Mouse (Mus musculus) forebrain, embryonic 16.5 days (tissue): ENCODE measurements around the gene Gm10024. TPM values are rescaled to one million over a fixed set of nuclear protein-coding genes. Genes with fewer than 3 reads are reported as not detected.
"Not testable (repeated sequence)": the region's sequence is repeated elsewhere in the genome, so short reads cannot be mapped to it uniquely, and the experiment has no call there.

Source experiments
- ATAC-seq: fragments of 200-750 bp; cut with Nextera tagmentation; 2 replicates; pipeline ENCODE4 v1.8.0; 2017; ENCODE audit warnings: mild to moderate bottlenecking, moderate library complexity
- H3K27ac ChIP-seq: fragments of 300-500 bp; sonication (generic); 2 replicates; pipeline ENCODE4 v1.5.1; 2014; ENCODE audit warnings: low read length, control low read depth
- H3K27me3 ChIP-seq: fragments of 300-500 bp; sonication (generic); replicated peaks from 2 replicates; pipeline ENCODE4 v1.6.1; 2014; ENCODE audit warnings: low read length; ENCODE audit not compliant: control insufficient read depth, insufficient read depth
- H3K36me3 ChIP-seq: fragments of 300-500 bp; sonication (generic); 2 replicates; pipeline ENCODE4 v1.6.1; 2014; ENCODE audit not compliant: control insufficient read depth, insufficient read depth
- H3K4me1 ChIP-seq: fragments of 300-500 bp; sonication (generic); replicated peaks from 2 replicates; pipeline ENCODE4 v1.6.1; 2014; ENCODE audit warnings: low read length; ENCODE audit not compliant: control insufficient read depth, insufficient read depth
- H3K4me2 ChIP-seq: fragments of 300-500 bp; sonication (generic); 2 replicates; pipeline ENCODE4 v1.6.1; 2014; ENCODE audit warnings: mild to moderate bottlenecking, low read length, control low read depth
- H3K4me3 ChIP-seq: fragments of 300-500 bp; sonication (generic); replicated peaks from 2 replicates; pipeline ENCODE4 v1.5.1; 2014; ENCODE audit warnings: mild to moderate bottlenecking, low read length, control low read depth
- H3K9ac ChIP-seq: fragments of 300-500 bp; sonication (generic); replicated peaks from 2 replicates; pipeline ENCODE4 v1.6.1; 2014; ENCODE audit warnings: low read depth, low read length, control low read depth
- H3K9me3 ChIP-seq: fragments of 300-500 bp; sonication (generic); 2 replicates; pipeline ENCODE4 v1.6.1; 2016; ENCODE audit warnings: low read length; ENCODE audit not compliant: control insufficient read depth
- WGBS: fragments of 180-500 bp; shearing (Covaris S2); extraction: QIAGEN DNeasy Blood & Tissue Kit; methylation state at CpG from one replicate; pipeline ENCODE4 v1.1.7; 2014; 5-methylcytosine and 5-hydroxymethylcytosine counted together
- polyA plus RNA-seq: library from polyadenylated mRNA; unstranded; fragments of >200 nt; fragmentation: Nextera tagmentation; extraction: Ambion mirVana; gene quantifications from 2 replicates; pipeline ENCODE4 v1.2.1, GENCODE M21; 2015

Gm10024 gene
- not detected in 2 replicates for polyA plus RNA-seq

- not testable (repeated sequence) for H3K36me3 ChIP-seq, H3K27ac ChIP-seq, H3K4me2 ChIP-seq, ATAC-seq, H3K27me3 ChIP-seq, H3K9ac ChIP-seq, H3K4me3 ChIP-seq, H3K9me3 ChIP-seq, H3K4me1 ChIP-seq
These were observed at the start of gene Gm10024 for GRCm38 (mm10) chr10:77711157-77711556. Gm10024 (plus strand) TSS chr10:77711457.

GRCm38 (mm10) chr10:77663949-77664665 lies 47.1 kb upstream of the Gm10024 start:
- Histone ChIP-seq H3K4me1 (0 out of 2 replicates have a peak, but pooled peaks cover 2% of the 10 kb centered on the region), H3K4me2 (no peak overlapping the region), H3K27ac (no peak overlapping the region), H3K27me3 (no peaks in the 10 kb centered on the region), H3K4me3 (no peak overlapping the region), H3K9ac (no peak overlapping the region), H3K36me3 (no peaks in the 10 kb centered on the region), H3K9me3 (no peaks in the 10 kb centered on the region)
- 57% methylated on average over 43 of the region's 43 CpGs for WGBS
- no peak for ATAC-seq

- no peaks in the 10 kb centered on the region for H3K27me3 ChIP-seq
- ATAC-seq: no peak
- no peak overlapping the region for H3K4me2 ChIP-seq
- no peaks in the 10 kb centered on the region for H3K36me3 ChIP-seq
- H3K9ac ChIP-seq: no peak overlapping the region
- no peaks in the 10 kb centered on the region for H3K9me3 ChIP-seq
- WGBS: 73% methylated on average over 8 of the region's 8 CpGs
- H3K4me3 ChIP-seq: no peak overlapping the region
- no peak overlapping the region for H3K27ac ChIP-seq
- H3K4me1 ChIP-seq: 0 out of 2 replicates have a peak, but pooled peaks cover 2% of the 10 kb centered on the region
These were observed 44.9 kb upstream of the Gm10024 start for GRCm38 (mm10) chr10:77666342-77666741.

GRCm38 (mm10) chr10:77667402-77667801 lies 43.9 kb upstream of the Gm10024 start:
- H3K9me3 ChIP-seq: no peaks in the 10 kb centered on the region
- 76% methylated on average over 4 of the region's 4 CpGs for WGBS
- no peaks in the 10 kb centered on the region for H3K36me3 ChIP-seq
- ATAC-seq: no peak
- no peak overlapping the region for H3K4me3 ChIP-seq
- H3K4me2 ChIP-seq: no peak overlapping the region
- H3K27ac ChIP-seq: no peak overlapping the region
- no peak overlapping the region for H3K9ac ChIP-seq
- H3K27me3 ChIP-seq: no peaks in the 10 kb centered on the region
- 0 out of 2 replicates have a peak, but pooled peaks cover 2% of the 10 kb centered on the region for H3K4me1 ChIP-seq

GRCm38 (mm10) chr10:77670710-77671109 lies 40.5 kb upstream of the Gm10024 start:
- H3K9me3 ChIP-seq: no peaks in the 10 kb centered on the region
- 76% methylated on average over 4 of the region's 4 CpGs for WGBS
- H3K4me2 ChIP-seq: no peak overlapping the region
- H3K4me3 ChIP-seq: no peak overlapping the region
- H3K27ac ChIP-seq: no peak overlapping the region
- H3K27me3 ChIP-seq: no peaks in the 10 kb centered on the region
- H3K4me1 ChIP-seq: 0 out of 2 replicates have a peak, but pooled peaks cover 2% of the 10 kb centered on the region
- no peak for ATAC-seq
- no peaks in the 10 kb centered on the region for H3K36me3 ChIP-seq
- H3K9ac ChIP-seq: no peak overlapping the region

- Histone ChIP-seq H3K9ac (no peak overlapping the region), H3K27me3 (no peaks in the 10 kb centered on the region), H3K4me2 (no peak overlapping the region), H3K4me3 (no peak overlapping the region), H3K27ac (no peak overlapping the region), H3K4me1 (0 out of 2 replicates have a peak, but pooled peaks cover 2% of the 10 kb centered on the region), H3K9me3 (no peaks in the 10 kb centered on the region), H3K36me3 (no peaks in the 10 kb centered on the region)
- WGBS: 89% methylated on average over 4 of the region's 4 CpGs
- ATAC-seq: no peak
These were observed 39.7 kb upstream of the Gm10024 start for GRCm38 (mm10) chr10:77671519-77671918.

- H3K36me3 ChIP-seq: no peaks in the 10 kb centered on the region
- WGBS: 62% methylated on average over 13 of the region's 13 CpGs
- ATAC-seq: no peak
- H3K27me3 ChIP-seq: peaks cover 10% of the 10 kb centered on the region
- H3K27ac ChIP-seq: no peak overlapping the region
- no peaks in the 10 kb centered on the region for H3K9me3 ChIP-seq
- H3K4me1 ChIP-seq: peaks cover 10% of the 10 kb centered on the region
- no peak overlapping the region for H3K4me3 ChIP-seq
- H3K9ac ChIP-seq: no peak overlapping the region
- no peak overlapping the region for H3K4me2 ChIP-seq
These were observed 37.5 kb upstream of the Gm10024 start for GRCm38 (mm10) chr10:77673765-77674164.

GRCm38 (mm10) chr10:77677562-77677961 lies 33.7 kb upstream of the Gm10024 start:
- H3K9me3 ChIP-seq: no peaks in the 10 kb centered on the region
- H3K4me1 ChIP-seq: peaks cover 10% of the 10 kb centered on the region
- H3K27ac ChIP-seq: no peak overlapping the region
- no peaks in the 10 kb centered on the region for H3K36me3 ChIP-seq
- H3K27me3 ChIP-seq: peaks cover 10% of the 10 kb centered on the region
- peak overlapping the region; percentile 33 for H3K9ac ChIP-seq
- H3K4me2 ChIP-seq: peak overlapping the region; percentile 63
- peak overlapping the region; percentile 36 for H3K4me3 ChIP-seq
- WGBS: under 1% methylated on average over 35 of the region's 35 CpGs
- peak; percentile 57 for ATAC-seq

GRCm38 (mm10) chr10:77682994-77683393 lies 28.3 kb upstream of the Gm10024 start:
- no peak overlapping the region for H3K4me3 ChIP-seq
- no peaks in the 10 kb centered on the region for H3K9me3 ChIP-seq
- H3K4me1 ChIP-seq: peaks cover 2% of the 10 kb centered on the region
- ATAC-seq: no peak
- H3K27ac ChIP-seq: no peak overlapping the region
- H3K9ac ChIP-seq: no peak overlapping the region
- peaks cover 25% of the 10 kb centered on the region for H3K27me3 ChIP-seq
- H3K36me3 ChIP-seq: no peaks in the 10 kb centered on the region
- 79% methylated on average over 7 of the region's 7 CpGs for WGBS
- no peak overlapping the region for H3K4me2 ChIP-seq
